Mouse (Mus musculus) midbrain, postnatal 0 days (tissue): ENCODE measurements around the gene Uaca. TPM values are rescaled to one million over a fixed set of nuclear protein-coding genes. Genes with fewer than 3 reads are reported as not detected.

Experiments used
- ATAC-seq: fragments of 200-750 bp; cut with Nextera tagmentation; 2 replicates; pipeline ENCODE4 v1.8.0; 2017; ENCODE audit warnings: moderate number of reproducible peaks, mild to moderate bottlenecking, moderate TSS enrichment, moderate library complexity; ENCODE audit not compliant: low FRiP score
- DNase-seq: peaks from one replicate; pipeline ENCODE4 v3.0.0-alpha.2; 2015; ENCODE audit warnings: low spot score
- H3K27ac ChIP-seq: fragments of 300-500 bp; sonication (generic); 2 replicates; pipeline ENCODE4 v1.5.1; 2014; ENCODE audit warnings: low read depth, mild to moderate bottlenecking, low read length, mixed read lengths
- H3K27me3 ChIP-seq: fragments of 300-500 bp; sonication (generic); 2 replicates; pipeline ENCODE4 v1.6.1; 2014; ENCODE audit warnings: low read length, control low read depth, mixed read lengths; ENCODE audit not compliant: insufficient read depth
- H3K36me3 ChIP-seq: fragments of 300-500 bp; sonication (generic); 2 replicates; pipeline ENCODE4 v1.6.1; 2014; ENCODE audit warnings: low read length, control low read depth, mixed read lengths; ENCODE audit not compliant: insufficient read depth
- H3K4me1 ChIP-seq: fragments of 300-500 bp; sonication (generic); 2 replicates; pipeline ENCODE4 v1.6.1; 2014; ENCODE audit warnings: mild to moderate bottlenecking, control low read depth, antibody characterized with exemption, low read length, mixed read lengths; ENCODE audit not compliant: insufficient read depth
- H3K4me2 ChIP-seq: fragments of 300-500 bp; sonication (generic); 2 replicates; pipeline ENCODE4 v1.6.1; 2014; ENCODE audit warnings: low read depth, mild to moderate bottlenecking, low read length, mixed read lengths; ENCODE audit not compliant: poor library complexity, severe bottlenecking
- H3K4me3 ChIP-seq: fragments of 300-500 bp; sonication (generic); 2 replicates; pipeline ENCODE4 v1.5.1; 2014; ENCODE audit warnings: low read depth, mild to moderate bottlenecking, low read length, moderate library complexity
- H3K9ac ChIP-seq: fragments of 300-500 bp; sonication (generic); replicated peaks from 2 replicates; pipeline ENCODE4 v1.6.1; 2014; ENCODE audit warnings: mild to moderate bottlenecking, low read length, moderate library complexity, mixed read lengths; ENCODE audit not compliant: poor library complexity, severe bottlenecking
- H3K9me3 ChIP-seq: fragments of 300-500 bp; sonication (generic); 2 replicates; pipeline ENCODE4 v1.6.1; 2016; ENCODE audit warnings: low read length, control low read depth
- CTCF ChIP-seq: IDR thresholded peaks from 2 replicates; pipeline ENCODE4 v1.5.1; 2016; ENCODE audit warnings: antibody characterized with exemption, mild to moderate bottlenecking
- WGBS: fragments of 180-500 bp; shearing (Covaris S2); extraction: QIAGEN DNeasy Blood & Tissue Kit; methylation state at CpG from one replicate; pipeline ENCODE4 v1.1.7; 2014; 5-methylcytosine and 5-hydroxymethylcytosine counted together
- polyA plus RNA-seq: library from polyadenylated mRNA; unstranded; fragments of >200 nt; fragmentation: Nextera tagmentation; extraction: Ambion mirVana; gene quantifications from 2 replicates; pipeline ENCODE4 v1.2.1, GENCODE M21; 2015
- total RNA-seq: library from RNA; depleted of rRNA; stranded (reverse); fragments of >200 nt; gene quantifications from 2 replicates; pipeline ENCODE4 v1.2.3, GENCODE M21; 2014

Gene Uaca
- total and polyA plus RNA-seq, 2 experiments from 2014 or later = 8.9 to 10.8 TPM

DNA sequence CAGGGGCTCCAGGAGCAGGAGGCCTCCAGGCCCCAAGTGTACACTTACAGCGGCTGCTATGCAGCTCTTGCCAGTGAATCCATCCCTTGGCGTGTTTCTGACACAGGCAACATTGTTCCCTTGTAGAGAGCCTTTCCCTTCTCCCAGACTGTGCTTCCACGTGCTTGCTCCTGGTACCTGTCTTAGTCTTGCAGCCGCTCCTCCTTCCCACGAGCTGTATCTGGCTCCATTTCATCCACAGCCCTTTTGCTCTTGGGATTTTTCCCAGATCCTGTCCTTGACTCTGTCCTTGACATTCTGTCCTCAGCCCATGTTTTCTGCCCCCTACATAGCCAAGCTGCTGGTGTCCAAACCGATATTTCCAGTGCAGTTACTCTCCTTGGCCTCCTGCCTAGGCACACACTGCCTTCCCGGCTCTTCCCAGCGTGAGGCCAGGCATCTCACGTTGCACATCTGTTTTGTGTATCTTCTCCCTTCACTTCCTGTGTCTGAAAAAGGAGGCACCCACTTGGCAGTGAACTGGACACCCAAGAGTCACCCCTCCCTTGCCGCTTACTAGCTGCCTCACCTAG lies 34.8 kb upstream of the Uaca start:
- Histone ChIP-seq H3K4me1 (no peaks in the 10 kb centered on the region), H3K4me3 (no peak overlapping the region), H3K4me2 (no peak overlapping the region), H3K9me3 (no peaks in the 10 kb centered on the region), H3K9ac (no peak overlapping the region), H3K36me3 (no peaks in the 10 kb centered on the region), H3K27me3 (no peaks in the 10 kb centered on the region), H3K27ac (no peak overlapping the region)
- WGBS = 77% methylated on average over 10 of the region's 10 CpGs
- DNase-seq (no peak), ATAC-seq (no peak)
- TF ChIP-seq CTCF = no peak

DNA sequence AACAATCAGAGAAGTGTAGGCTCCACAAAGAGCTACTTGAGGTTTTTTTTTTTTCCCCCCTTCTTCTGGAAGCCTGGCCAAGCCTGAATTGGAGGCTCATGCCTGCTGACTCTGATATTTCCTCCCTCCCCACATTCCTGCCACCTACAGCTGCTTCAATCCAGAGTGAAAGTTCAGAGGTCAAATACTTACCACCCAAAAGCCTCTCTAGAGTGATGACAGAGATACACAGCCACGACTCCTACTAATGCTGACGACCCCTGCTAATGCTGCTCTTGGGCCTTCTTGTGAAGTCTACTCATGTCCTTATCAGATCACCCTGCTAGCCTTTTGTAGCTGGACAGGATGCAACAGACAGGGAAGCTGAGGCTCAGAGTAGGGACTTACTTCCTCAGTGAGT lies 29.2 kb upstream of the Uaca start:
- Histone ChIP-seq H3K27ac (no peak overlapping the region), H3K36me3 (no peaks in the 10 kb centered on the region), H3K9me3 (no peaks in the 10 kb centered on the region), H3K4me3 (no peak overlapping the region), H3K27me3 (no peaks in the 10 kb centered on the region), H3K9ac (no peak overlapping the region), H3K4me1 (no peaks in the 10 kb centered on the region), H3K4me2 (no peak overlapping the region)
- no peak for DNase-seq
- no peak for ATAC-seq
- 40% methylated on average over 2 of the region's 2 CpGs for WGBS
- TF ChIP-seq CTCF = no peak

DNA sequence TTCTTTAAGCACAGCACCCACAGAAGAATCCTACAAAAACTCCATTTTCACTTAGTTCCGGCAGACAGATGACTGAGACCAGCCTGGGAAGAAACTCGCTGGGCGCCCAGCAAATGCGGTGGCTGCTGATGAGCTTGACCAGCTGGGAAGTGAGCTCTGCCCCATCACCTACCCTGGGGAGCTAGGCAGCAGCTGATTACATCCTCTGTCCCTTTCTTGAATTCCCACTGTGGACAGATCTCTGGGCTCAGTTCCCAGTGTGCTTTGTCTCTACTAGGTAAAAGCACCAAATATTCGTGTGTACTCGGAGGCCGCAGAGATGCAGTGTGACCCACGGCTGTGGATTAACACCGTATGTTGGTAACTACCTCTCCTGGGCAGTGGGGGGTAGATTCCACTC lies 25.9 kb upstream of the Uaca start:
- TF ChIP-seq CTCF = no peak
- Histone ChIP-seq H3K4me3 (no peak overlapping the region), H3K27me3 (no peaks in the 10 kb centered on the region), H3K9me3 (no peaks in the 10 kb centered on the region), H3K27ac (peak overlapping the region; percentile 26; the same call in 1 of the 2 replicates), H3K9ac (no peak overlapping the region), H3K4me2 (no peak overlapping the region), H3K4me1 (no peaks in the 10 kb centered on the region), H3K36me3 (no peaks in the 10 kb centered on the region)
- DNase-seq = peak; percentile 25
- 63% methylated on average over 9 of the region's 9 CpGs for WGBS
- no peak for ATAC-seq

DNA sequence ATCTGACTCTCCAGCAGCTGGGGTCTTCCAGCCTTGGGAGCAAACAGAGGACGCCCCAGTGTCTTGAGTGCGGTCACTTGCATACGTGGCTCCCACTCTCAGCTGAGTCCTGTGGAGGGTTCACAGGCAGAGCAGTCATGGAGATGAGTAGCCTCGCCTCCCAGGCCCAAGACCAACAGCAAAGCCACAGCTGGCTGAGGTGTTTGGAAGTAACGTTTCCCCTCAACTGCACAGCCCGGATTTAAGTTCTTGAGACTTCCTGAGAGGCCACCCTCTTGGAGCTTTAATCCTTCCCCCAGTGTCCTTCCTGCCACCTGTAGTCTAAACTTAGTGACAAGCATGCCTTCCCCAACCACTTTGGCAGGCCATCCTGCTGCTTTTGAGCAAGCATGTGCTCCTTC lies 24.6 kb upstream of the Uaca start:
- WGBS = 79% methylated on average over 6 of the region's 6 CpGs
- TF ChIP-seq CTCF = no peak
- ATAC-seq = no peak
- DNase-seq = no peak
- Histone ChIP-seq H3K4me2 (no peak overlapping the region), H3K9ac (no peak overlapping the region), H3K4me3 (no peak overlapping the region), H3K27ac (no peak overlapping the region), H3K9me3 (no peaks in the 10 kb centered on the region), H3K4me1 (no peaks in the 10 kb centered on the region), H3K36me3 (no peaks in the 10 kb centered on the region), H3K27me3 (no peaks in the 10 kb centered on the region)

DNA sequence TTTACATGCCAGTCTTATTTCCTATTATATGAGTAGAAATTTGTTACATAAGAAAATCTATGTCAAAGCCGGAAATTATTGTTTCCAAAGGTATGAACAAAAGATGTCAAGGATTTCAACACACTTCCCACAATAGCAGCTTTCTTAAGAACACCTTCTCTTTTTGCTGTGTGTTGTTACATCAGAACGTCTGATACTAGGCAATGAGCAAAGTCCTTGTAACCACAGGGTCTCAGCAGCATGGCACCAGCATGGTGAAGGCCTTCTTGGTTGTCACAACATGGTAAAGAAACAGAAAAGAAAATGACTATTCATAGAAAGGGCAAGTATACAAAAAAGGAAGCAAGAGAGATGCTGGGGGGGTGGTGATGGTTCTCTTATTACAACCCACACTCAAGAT lies 20.6 kb upstream of the Uaca start:
- no peaks in the 10 kb centered on the region for H3K27me3 ChIP-seq
- H3K4me3 ChIP-seq = no peak overlapping the region
- 84% methylated on average over 2 of the region's 2 CpGs for WGBS
- H3K4me1 ChIP-seq = no peaks in the 10 kb centered on the region
- H3K9ac ChIP-seq = no peak overlapping the region
- ATAC-seq (no peak), DNase-seq (no peak)
- H3K9me3 ChIP-seq = no peaks in the 10 kb centered on the region
- H3K4me2 ChIP-seq = no peak overlapping the region
- no peaks in the 10 kb centered on the region for H3K36me3 ChIP-seq
- no peak for TF ChIP-seq CTCF
- no peak overlapping the region for H3K27ac ChIP-seq

DNA sequence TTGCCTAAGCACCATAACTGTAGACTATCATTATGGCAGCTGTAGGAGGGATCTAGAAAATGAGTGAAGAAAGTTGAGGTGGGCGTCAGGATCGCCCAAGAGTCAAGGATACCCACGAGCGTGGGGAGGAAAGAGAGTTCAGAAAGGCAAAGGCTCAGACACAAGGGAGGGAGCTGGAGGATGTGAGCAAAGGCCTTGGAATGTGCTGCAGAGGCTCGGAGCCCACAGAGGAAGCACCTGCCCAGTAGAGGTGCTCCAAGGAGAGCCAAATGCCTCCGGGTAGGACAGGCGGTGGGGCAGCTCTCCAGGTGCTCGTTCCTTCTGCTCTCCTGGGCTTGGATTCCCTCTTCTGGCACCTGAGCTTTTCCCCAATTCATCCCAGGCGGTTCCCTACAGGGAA lies 17.4 kb upstream of the Uaca start:
- no peak for TF ChIP-seq CTCF
- 90% methylated on average over 9 of the region's 9 CpGs for WGBS

More for the DNA sequence above, 17.4 kb upstream of the Uaca start:
- DNase-seq = no peak
- H3K27ac ChIP-seq = no peak overlapping the region
- no peaks in the 10 kb centered on the region for H3K9me3 ChIP-seq
- H3K27me3 ChIP-seq = no peaks in the 10 kb centered on the region
- no peak for ATAC-seq
- H3K9ac ChIP-seq = no peak overlapping the region
- no peak overlapping the region for H3K4me2 ChIP-seq
- no peaks in the 10 kb centered on the region for H3K36me3 ChIP-seq
- H3K4me1 ChIP-seq = no peaks in the 10 kb centered on the region
- no peak overlapping the region for H3K4me3 ChIP-seq
